Mouse (Mus musculus): ENCODE measurements around the gene Add2. TPM values are rescaled to one million over a fixed set of nuclear protein-coding genes. Genes with fewer than 3 reads are reported as not detected.

Add2 gene
- polyA plus RNA-seq, 1 experiment from 2014 or later, result 28.1 TPM

GRCm38 (mm10) chr6:86052556-86052955, 24.1 kb downstream of the Add2 start:
- TF ChIP-seq CTCF (IDR thresholded peaks at IDR 0.05; ENCODE audit: low read depth), result no peak
- no peak overlapping the region for H3K4me2 ChIP-seq (ENCODE audit: low read depth, low read length)
- no peaks in the 10 kb centered on the region for H3K36me3 ChIP-seq (replicated peaks; ENCODE audit: insufficient read depth, low read length)
- WGBS (ENCODE audit: insufficient replicate concordance), result 55% methylated on average over 4 of the region's 4 CpGs
- no peak overlapping the region for H3K27ac ChIP-seq (ENCODE audit: low read depth)
- no peaks in the 10 kb centered on the region for H3K27me3 ChIP-seq (ENCODE audit: insufficient read depth, low read length)
- ATAC-seq, result no peak
- H3K4me3 ChIP-seq (ENCODE audit: low read depth, low read length), result no peak overlapping the region
- no peaks in the 10 kb centered on the region for H3K9me3 ChIP-seq (ENCODE audit: low read length)
- no peaks in the 10 kb centered on the region; the same call in 1 of the 2 replicates for H3K4me1 ChIP-seq (ENCODE audit: insufficient read depth)
- no peak for DNase-seq
- H3K9ac ChIP-seq (replicated peaks), result no peak overlapping the region

- Histone ChIP-seq H3K4me1 (ENCODE audit: insufficient read depth) (no peaks in the 10 kb centered on the region; the same call in 1 of the 2 replicates), H3K27me3 (ENCODE audit: insufficient read depth, low read length) (no peaks in the 10 kb centered on the region), H3K9ac (replicated peaks) (no peak overlapping the region), H3K36me3 (replicated peaks; ENCODE audit: insufficient read depth, low read length) (no peaks in the 10 kb centered on the region), H3K4me3 (ENCODE audit: low read depth, low read length) (no peak overlapping the region), H3K9me3 (ENCODE audit: low read length) (no peaks in the 10 kb centered on the region), H3K4me2 (ENCODE audit: low read depth, low read length) (no peak overlapping the region), H3K27ac (ENCODE audit: low read depth) (no peak overlapping the region)
- no peak for TF ChIP-seq EP300 (IDR thresholded peaks at IDR 0.05; ENCODE audit: low read depth)
- no peak for TF ChIP-seq CTCF (IDR thresholded peaks at IDR 0.05; ENCODE audit: low read depth)
- 64% methylated on average over 4 of the region's 4 CpGs for WGBS (ENCODE audit: insufficient replicate concordance)
- DNase-seq (no peak), ATAC-seq (no peak)
Measured at GRCm38 (mm10) chr6:86053099-86053498, 24.6 kb downstream of the Add2 start.

GRCm38 (mm10) chr6:86053594-86053993, 25.1 kb downstream of the Add2 start:
- no peaks in the 10 kb centered on the region for H3K36me3 ChIP-seq (replicated peaks; ENCODE audit: insufficient read depth, low read length)
- 54% methylated on average over 5 of the region's 5 CpGs for WGBS (ENCODE audit: insufficient replicate concordance)
- H3K9ac ChIP-seq (replicated peaks), result no peak overlapping the region
- no peak overlapping the region for H3K4me3 ChIP-seq (ENCODE audit: low read depth, low read length)
- no peaks in the 10 kb centered on the region for H3K27me3 ChIP-seq (ENCODE audit: insufficient read depth, low read length)
- no peak for TF ChIP-seq EP300 (IDR thresholded peaks at IDR 0.05; ENCODE audit: low read depth)
- TF ChIP-seq CTCF (IDR thresholded peaks at IDR 0.05; ENCODE audit: low read depth), result no peak
- no peaks in the 10 kb centered on the region; the same call in 1 of the 2 replicates for H3K4me1 ChIP-seq (ENCODE audit: insufficient read depth)
- H3K9me3 ChIP-seq (ENCODE audit: low read length), result no peaks in the 10 kb centered on the region
- H3K4me2 ChIP-seq (ENCODE audit: low read depth, low read length), result no peak overlapping the region
- no peak for DNase-seq
- H3K27ac ChIP-seq (ENCODE audit: low read depth), result no peak overlapping the region
- no peak for ATAC-seq

GRCm38 (mm10) chr6:86058475-86058874, 30.0 kb downstream of the Add2 start:
- Histone ChIP-seq H3K9ac (replicated peaks) (no peak overlapping the region), H3K9me3 (ENCODE audit: low read length) (no peaks in the 10 kb centered on the region), H3K4me2 (ENCODE audit: low read depth, low read length) (no peak overlapping the region), H3K4me1 (ENCODE audit: insufficient read depth) (no peaks in the 10 kb centered on the region), H3K36me3 (replicated peaks; ENCODE audit: insufficient read depth, low read length) (no peaks in the 10 kb centered on the region), H3K4me3 (ENCODE audit: low read depth, low read length) (no peak overlapping the region), H3K27ac (ENCODE audit: low read depth) (no peak overlapping the region), H3K27me3 (ENCODE audit: insufficient read depth, low read length) (no peaks in the 10 kb centered on the region)
- ATAC-seq (no peak), DNase-seq (no peak)
- 0% methylated on average over 1 of the region's 1 CpGs for WGBS (ENCODE audit: insufficient replicate concordance)
- TF ChIP-seq CTCF (IDR thresholded peaks at IDR 0.05; ENCODE audit: low read depth) (no peak), EP300 (IDR thresholded peaks at IDR 0.05; ENCODE audit: low read depth) (no peak)

DNA sequence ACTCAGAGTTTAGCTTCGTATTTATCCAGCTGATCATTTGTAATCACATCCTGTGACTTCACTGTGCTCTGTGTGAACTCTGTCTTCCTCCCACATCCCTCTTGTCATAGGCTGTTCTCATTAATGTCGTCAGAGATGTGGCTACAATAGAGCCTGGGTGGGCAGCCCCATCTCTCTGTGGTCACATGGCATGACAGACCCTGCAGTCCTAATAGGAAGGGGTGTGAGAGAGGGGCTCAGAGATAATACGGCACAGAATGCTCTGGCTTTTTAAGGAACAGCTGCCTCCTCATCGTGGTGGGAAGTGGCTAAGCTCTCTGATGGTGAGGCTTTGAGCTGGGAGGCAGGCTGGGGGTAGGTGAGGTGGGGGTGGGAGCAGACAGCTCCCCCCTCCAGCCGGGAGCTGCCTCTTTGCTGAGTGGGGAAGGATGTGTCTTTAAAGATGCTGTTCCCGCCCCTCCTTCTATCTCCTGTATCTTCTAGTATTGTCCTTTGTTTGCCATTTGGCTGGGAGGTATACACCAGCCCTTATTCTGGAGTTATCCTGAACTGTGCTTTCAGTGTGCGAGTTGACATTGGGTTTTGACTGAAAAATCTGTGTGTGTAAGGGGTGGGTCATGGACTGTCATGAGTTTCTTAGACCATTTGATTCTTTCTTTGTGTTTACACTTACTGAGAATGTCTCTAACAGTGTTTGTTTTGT, 30.8 kb downstream of the Add2 start:
- no peak overlapping the region for H3K4me2 ChIP-seq (ENCODE audit: low read depth, low read length)
- H3K27ac ChIP-seq (ENCODE audit: low read depth), result no peak overlapping the region
- H3K9ac ChIP-seq (replicated peaks), result no peak overlapping the region
- no peaks in the 10 kb centered on the region for H3K36me3 ChIP-seq (replicated peaks; ENCODE audit: insufficient read depth, low read length)
- no peaks in the 10 kb centered on the region for H3K27me3 ChIP-seq (ENCODE audit: insufficient read depth, low read length)
- no peaks in the 10 kb centered on the region for H3K4me1 ChIP-seq (ENCODE audit: insufficient read depth)
- TF ChIP-seq EP300 (IDR thresholded peaks at IDR 0.05; ENCODE audit: low read depth) (no peak), CTCF (IDR thresholded peaks at IDR 0.05; ENCODE audit: low read depth) (no peak)
- no peak overlapping the region for H3K4me3 ChIP-seq (ENCODE audit: low read depth, low read length)
- DNase-seq, result no peak
- H3K9me3 ChIP-seq (ENCODE audit: low read length), result no peaks in the 10 kb centered on the region
- WGBS (ENCODE audit: insufficient replicate concordance), result 36% methylated on average over 7 of the region's 7 CpGs
- ATAC-seq, result no peak

DNA sequence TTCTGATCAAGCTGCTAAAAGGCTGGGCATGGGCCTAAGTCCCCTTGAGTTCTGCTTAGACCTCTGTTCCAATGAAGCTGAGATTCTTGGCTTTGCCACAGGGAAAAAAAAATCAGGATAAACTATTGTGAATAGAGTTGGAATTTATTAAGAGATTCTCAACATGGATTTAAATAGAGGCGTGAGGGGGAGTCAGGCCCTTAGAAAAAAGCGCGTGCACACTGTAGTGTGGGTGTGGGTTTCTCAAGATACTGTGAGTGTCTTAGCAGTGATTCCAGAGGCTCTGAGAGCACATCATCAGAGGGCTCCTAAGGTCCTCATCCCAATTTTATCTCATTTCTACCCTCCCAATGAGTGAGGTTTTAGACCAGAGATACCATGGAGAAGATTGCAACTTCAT, 31.7 kb downstream of the Add2 start:
- TF ChIP-seq EP300 (IDR thresholded peaks at IDR 0.05; ENCODE audit: low read depth), result no peak
- no peak for TF ChIP-seq CTCF (IDR thresholded peaks at IDR 0.05; ENCODE audit: low read depth)
- no peak for DNase-seq
- no peak overlapping the region for H3K4me2 ChIP-seq (ENCODE audit: low read depth, low read length)
- WGBS (ENCODE audit: insufficient replicate concordance), result 92% methylated on average over 3 of the region's 3 CpGs
- H3K4me3 ChIP-seq (ENCODE audit: low read depth, low read length), result no peak overlapping the region
- H3K36me3 ChIP-seq (replicated peaks; ENCODE audit: insufficient read depth, low read length), result no peaks in the 10 kb centered on the region
- H3K27me3 ChIP-seq (ENCODE audit: insufficient read depth, low read length), result no peaks in the 10 kb centered on the region
- H3K4me1 ChIP-seq (ENCODE audit: insufficient read depth), result no peaks in the 10 kb centered on the region
- no peak overlapping the region for H3K27ac ChIP-seq (ENCODE audit: low read depth)
- ATAC-seq, result no peak
- no peaks in the 10 kb centered on the region for H3K9me3 ChIP-seq (ENCODE audit: low read length)
- no peak overlapping the region for H3K9ac ChIP-seq (replicated peaks)

All from liver, postnatal 0 days (tissue).